Comparison of ENCODE assay signal across 14 mouse cellular contexts in the genomic region with DNA sequence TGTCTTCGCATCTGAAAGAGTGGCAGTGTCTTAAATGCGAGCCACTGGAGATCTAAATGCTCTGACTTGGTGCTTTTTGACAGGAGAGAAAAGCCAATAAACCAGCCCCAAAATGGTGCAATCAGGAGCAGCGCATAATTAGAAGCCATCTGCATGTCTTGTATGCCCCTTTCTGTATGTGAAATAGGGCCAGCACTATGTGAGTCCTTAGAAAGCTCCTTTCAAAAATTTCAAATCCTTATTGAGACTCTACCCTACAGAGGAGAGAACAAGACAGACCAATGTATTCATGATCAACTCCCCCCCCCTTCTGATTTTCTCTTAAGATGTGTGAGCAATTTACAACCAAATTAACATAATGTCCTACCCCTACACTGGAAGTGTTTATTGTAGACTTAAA.
"Had no signal": no experiment of that assay in that cellular context is flagged by ENCODE, and none has a peak within 500 bp of the region (broad histone marks: within the 10 kb centered on the region; RNA-seq: fewer than 3 reads in every experiment).

No protein-coding gene starts in this region.

- H3K9ac ChIP-seq: limb, embryonic 12.5 days; liver, embryonic 13.5 days; liver, postnatal 0 days; lung, embryonic 15.5 days; midbrain, embryonic 12.5 days; stomach, embryonic 15.5 days had no signal

- H3K27me3 ChIP-seq: limb, embryonic 12.5 days; liver, embryonic 13.5 days; lung, embryonic 15.5 days; megakaryocyte, embryonic 14.5 days; midbrain, embryonic 12.5 days; stomach, embryonic 15.5 days had no signal

- H3K4me2 ChIP-seq: limb, embryonic 12.5 days; liver, embryonic 13.5 days; lung, embryonic 15.5 days; midbrain, embryonic 12.5 days; stomach, embryonic 15.5 days had no signal

- DNase-seq: kidney, postnatal 25 days; liver; liver, embryonic 13.5 days; liver, postnatal 0 days; lung, postnatal 14 days; right cerebral cortex, postnatal 14 days; thymus, adult 2 months; thymus, postnatal 25 days had no signal

- ATAC-seq: liver, postnatal 0 days had no signal

- H3K36me3 ChIP-seq: limb, embryonic 12.5 days; liver, embryonic 13.5 days; lung, embryonic 15.5 days; midbrain, embryonic 12.5 days; stomach, embryonic 15.5 days had no signal

- H3K27ac ChIP-seq: limb, embryonic 12.5 days; liver, embryonic 13.5 days; lung, embryonic 15.5 days; macrophage; midbrain, embryonic 12.5 days; stomach, embryonic 15.5 days had no signal

- H3K4me1 ChIP-seq: limb, embryonic 12.5 days; liver, embryonic 13.5 days; lung, embryonic 15.5 days; megakaryocyte, embryonic 14.5 days; midbrain, embryonic 12.5 days; stomach, embryonic 15.5 days had no signal

- H3K4me3 ChIP-seq: limb, embryonic 12.5 days; liver, embryonic 13.5 days; lung, embryonic 15.5 days; megakaryocyte, embryonic 14.5 days; midbrain, embryonic 12.5 days; stomach, embryonic 15.5 days had no signal

- H3K9me3 ChIP-seq: limb, embryonic 12.5 days; liver, embryonic 13.5 days; lung, embryonic 15.5 days; megakaryocyte, embryonic 14.5 days; midbrain, embryonic 12.5 days; stomach, embryonic 15.5 days had no signal
